Mouse (Mus musculus) cerebellum, postnatal 14 days (tissue): ENCODE results near the gene Podnl1.

Experiments
- DNase-seq, 2 experiments: peaks; one replicate each; pipeline ENCODE4 v3.0.0; 2021; ENCODE audit warnings: mixed read lengths in 2 of 2

Podnl1 gene

DNA sequence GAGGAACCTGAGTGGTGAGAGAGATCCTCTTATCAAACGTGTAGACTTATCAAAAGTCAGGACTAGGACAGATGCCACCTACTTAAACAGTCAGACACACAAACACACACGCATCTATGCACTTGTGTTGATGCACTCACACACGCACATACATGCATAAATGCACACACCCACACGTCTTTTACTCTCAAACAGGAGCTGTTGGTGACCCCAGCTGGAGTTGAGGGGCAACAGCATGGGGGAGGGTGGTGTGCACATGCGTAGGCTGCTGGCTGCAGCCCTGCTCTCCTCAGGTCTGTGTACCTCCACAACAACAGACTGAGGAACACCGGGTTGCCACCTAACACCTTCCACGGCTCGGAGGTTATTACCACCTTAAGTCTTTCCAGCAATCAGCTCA lies 2.5 kb downstream of the Podnl1 start:
- DNase-seq = no peak

DNA sequence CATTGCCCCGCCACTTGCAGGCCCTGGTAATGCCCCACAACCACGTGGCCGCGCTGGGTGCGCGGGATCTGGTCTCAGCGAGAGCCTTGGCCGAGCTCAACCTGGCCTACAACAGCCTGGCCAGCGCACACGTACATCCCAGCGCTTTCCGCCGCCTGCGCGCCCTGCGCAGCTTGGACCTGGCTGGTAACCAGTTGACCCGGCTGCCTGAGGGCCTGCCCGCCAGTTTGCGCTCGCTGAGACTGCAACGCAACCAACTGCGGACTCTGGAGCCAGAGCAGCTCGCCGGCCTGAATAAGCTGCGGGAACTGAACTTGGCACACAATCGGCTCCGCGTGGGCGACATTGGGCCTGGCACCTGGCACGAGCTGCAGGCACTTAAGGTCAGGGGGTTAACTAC lies 5.0 kb downstream of the Podnl1 start:
- DNase-seq = peak; percentile 81 to 83

GRCm38 (mm10) chr8:84132225-84132624 lies 6.4 kb downstream of the Podnl1 start:
- no peak for DNase-seq

- no peak for DNase-seq
Measured at GRCm38 (mm10) chr8:84137848-84138247, 12.1 kb downstream of the Podnl1 start.

- no peak for DNase-seq
Measured at GRCm38 (mm10) chr8:84140838-84141237, 15.0 kb downstream of the Podnl1 start.

DNA sequence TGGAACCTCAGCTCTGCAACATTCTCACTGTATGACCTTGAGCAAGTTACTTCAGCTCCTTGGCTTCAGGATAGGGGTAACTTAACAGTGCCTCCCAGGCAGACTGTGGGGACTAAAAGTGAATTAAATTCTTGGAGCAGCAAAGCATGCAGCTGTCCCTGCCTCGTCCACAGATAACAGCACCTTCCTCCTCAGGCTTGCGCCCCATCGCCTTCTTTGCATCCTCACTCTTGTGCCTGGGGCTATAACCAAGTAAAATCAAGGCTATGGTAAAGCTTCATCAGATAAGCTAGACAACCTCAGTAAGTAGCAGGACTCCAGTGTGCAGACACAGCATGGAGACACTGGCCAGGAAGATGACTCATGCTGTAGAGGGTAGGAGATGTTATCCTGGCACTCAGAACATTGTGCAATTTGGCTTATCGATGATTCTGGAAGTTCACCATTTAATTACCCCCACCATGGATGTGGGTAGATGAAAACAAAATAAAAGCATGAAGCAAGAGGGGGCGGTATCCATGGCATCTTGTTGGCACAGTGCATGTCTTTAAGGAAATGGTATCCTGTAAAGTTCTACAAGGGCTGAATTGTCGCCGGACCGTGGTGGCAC lies 19.0 kb downstream of the Podnl1 start:
- no peak for DNase-seq

- DNase-seq = peak in 1 of 2 experiments; percentile 64
Measured at GRCm38 (mm10) chr8:84147324-84147766, 21.6 kb downstream of the Podnl1 start.

DNA sequence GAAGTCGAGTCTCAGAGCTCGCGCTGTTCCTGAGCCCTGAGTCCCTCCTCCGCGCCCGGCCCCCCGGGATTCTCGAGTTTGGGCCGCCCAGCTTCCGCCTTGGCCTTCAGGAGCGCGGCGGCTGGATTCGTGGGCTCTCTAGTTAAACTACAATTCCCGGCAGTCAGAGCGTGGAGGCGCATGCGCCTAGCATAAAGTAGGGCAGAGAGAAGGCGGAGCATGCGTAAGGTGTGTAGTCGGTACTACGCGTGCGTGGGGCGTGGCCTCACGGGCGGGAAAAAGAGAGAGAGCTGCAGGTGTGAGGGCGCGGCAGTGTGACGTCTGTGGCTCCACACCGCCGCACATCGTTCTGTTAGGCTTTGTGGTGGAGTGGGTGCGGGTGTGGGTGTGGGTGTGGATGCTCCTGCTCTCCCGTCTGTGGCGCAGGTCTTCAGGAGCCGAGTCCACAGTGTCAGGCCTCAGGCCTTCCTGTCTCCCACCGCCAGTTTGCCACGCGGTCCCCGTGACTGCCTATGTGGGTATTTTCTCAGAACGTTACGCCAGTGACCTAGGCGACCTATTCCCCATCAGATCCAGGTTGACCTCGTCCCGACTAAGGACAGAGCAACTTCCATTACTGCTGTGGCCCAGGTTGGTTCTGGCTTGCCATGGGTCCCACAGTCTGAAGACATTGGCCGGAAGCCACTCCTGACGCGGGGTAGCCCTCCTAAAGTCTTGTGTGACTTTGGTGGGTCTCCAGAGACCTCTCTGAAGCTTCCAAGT lies 22.2 kb downstream of the Podnl1 start, which contains the start of the genes Cc2d1a and 4930432K21Rik:
Cc2d1a (minus strand) TSS at position 168 of the 762 bp plus-strand sequence.
4930432K21Rik (plus strand) TSS at position 257 of the 762 bp plus-strand sequence.
- DNase-seq = peak; percentile 95 to 96

GRCm38 (mm10) chr8:84148531-84148850 lies 22.7 kb downstream of the Podnl1 start:
- DNase-seq = peak in 1 of 2 experiments; percentile 51

GRCm38 (mm10) chr8:84149181-84149580 lies 23.4 kb downstream of the Podnl1 start:
- no peak for DNase-seq

- no peak for DNase-seq
Measured at GRCm38 (mm10) chr8:84157620-84158019, 31.8 kb downstream of the Podnl1 start.

- DNase-seq = no peak
Measured at GRCm38 (mm10) chr8:84167696-84168095, 41.9 kb downstream of the Podnl1 start.

DNA sequence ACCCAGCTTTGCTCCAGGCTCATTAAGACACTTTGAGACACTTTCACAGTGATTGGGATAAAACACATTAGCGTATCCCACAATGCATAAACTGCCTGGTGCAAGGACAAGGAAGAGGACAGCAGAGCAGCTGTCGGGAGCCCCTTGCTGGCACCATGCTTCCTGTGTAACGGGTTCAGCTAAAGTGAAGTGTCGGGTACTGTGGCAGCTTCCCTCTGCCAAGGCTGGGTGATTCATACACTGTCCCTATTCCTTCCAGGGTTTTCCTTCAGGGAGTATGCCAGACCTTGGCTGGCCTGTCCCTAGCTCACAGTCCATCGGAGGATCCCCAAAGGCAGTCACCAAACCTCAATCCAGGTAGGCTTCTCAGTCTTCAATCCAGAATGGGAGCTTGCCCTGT lies 44.3 kb downstream of the Podnl1 start:
- no peak for DNase-seq

- DNase-seq = peak; percentile 75 to 76
Measured at GRCm38 (mm10) chr8:84173861-84174260, 48.1 kb downstream of the Podnl1 start.

DNA sequence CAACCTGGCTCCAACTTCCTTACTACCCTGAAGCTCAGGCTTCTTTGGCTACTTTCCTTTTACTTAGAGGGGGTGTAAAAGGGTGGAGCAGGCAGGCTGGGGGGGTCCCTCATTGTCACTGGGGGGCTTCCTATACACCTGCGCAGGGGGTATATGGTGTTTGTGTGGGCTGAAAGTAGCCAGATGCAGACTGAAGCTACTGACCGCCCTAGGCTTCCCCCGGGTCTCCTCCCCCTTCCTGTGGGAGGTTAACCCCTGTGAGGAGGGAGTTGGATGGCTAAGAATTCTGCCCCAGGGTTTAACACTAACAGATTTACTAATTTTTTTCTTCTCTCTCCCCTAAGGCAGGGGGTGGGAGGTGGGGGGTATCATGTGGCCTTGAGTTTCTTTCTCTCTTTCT lies 50.8 kb downstream of the Podnl1 start:
- DNase-seq = no peak

DNA sequence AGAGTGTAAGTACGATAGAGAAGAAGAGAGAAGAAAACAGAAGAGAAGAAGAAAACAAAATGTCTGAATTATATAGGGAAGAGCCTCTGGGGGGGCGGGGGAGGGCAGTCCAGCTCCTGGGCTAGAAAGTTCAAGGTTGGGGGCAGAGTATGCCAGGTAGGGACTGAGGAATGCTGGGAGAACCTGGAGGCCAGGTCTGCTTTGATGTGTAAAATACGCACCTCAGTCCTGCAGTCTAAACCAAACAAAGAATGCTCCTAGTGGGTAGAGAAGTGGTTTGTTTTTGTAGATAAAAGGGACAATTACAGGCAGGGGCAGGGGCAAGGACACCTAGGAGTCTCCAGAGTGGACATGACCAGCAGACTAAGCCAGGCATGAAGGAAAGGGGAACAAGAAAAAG lies 51.6 kb downstream of the Podnl1 start:
- no peak for DNase-seq

- DNase-seq = no peak
Measured at GRCm38 (mm10) chr8:84178592-84178991, 52.8 kb downstream of the Podnl1 start.

DNA sequence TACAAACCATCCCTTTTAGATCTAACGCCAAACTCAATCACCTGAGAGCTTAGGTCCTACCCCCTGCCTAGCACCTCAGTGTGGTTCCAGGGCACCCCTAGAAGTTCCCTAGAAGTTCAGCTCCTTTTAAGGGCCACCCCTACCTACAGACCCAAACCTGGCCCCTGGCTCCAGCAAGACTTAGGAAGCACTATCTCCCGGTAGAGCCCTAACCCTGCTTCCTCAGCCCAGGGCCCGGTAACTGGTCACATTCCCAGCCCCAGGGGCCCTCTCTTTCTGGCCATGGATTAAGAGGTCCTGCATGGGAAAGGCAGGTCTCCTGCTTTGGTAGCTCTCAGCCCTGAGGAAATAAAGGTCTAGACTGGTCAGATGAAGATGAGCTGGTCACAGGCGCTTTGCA lies 54.2 kb downstream of the Podnl1 start:
- DNase-seq = no peak

DNA sequence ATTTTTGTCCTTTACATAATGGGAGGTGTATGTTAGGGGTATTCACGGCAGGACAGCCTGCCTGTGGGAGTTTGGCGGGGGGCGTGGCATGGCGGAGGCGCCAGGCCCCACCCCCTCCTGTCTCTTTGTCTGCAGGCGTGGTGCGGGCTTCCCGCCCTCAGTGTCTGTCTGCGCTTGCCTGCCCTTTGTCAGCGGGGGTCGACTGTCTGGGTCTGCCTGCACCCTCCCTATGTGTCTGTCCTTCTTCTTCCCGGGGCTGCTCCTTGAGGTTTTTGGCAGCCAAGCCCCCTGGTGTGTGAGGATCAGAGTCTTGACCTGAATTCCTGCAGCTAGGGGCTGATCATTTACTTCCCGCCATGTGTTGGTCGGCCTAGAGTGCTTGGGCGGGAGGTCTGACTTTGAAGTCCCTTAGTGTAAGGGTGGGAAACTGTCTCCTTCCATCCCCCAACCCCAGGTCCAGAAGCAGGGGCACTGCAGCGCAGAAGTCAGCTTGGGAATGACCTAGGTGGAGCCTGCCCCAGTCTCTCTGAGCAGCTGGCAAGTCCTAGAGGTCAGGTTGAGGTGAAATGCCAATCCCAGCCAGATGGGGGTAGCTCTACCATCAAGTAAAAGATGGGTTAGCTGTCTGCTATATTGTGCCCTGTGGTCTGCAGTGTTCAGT lies 54.9 kb downstream of the Podnl1 start:
- DNase-seq = peak in 1 of 2 experiments; percentile 48
